Mouse (Mus musculus): ENCODE measurements at regions not wholly inside any gene's neighbourhood (a gene's known extent, or its start where the extent isn't known, plus 50 kb on each side); places are given as distances from the start of the nearest gene placed in this dataset.

DNA sequence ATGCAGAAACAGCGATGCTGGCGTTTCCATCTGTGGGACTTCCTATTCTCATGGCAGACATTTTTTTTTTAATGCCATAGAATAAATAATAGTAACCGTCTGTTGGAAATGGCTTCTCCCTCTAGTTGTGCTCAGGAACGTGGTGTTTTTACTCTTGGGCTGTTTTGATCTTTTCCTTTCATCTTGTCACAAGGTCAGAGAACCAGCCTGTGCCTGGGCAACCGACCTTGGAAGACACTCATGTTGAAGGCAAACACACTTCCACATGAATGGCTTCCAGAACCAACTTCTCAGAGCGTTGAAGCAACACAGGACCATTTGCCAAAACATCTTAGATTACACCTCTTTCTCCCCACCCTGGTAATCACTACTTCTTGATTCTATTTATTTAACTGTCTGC is 137.9 kb upstream of the Mast4 start:
- no peak for DNase-seq (ENCODE audit: low read depth, low spot score)

DNA sequence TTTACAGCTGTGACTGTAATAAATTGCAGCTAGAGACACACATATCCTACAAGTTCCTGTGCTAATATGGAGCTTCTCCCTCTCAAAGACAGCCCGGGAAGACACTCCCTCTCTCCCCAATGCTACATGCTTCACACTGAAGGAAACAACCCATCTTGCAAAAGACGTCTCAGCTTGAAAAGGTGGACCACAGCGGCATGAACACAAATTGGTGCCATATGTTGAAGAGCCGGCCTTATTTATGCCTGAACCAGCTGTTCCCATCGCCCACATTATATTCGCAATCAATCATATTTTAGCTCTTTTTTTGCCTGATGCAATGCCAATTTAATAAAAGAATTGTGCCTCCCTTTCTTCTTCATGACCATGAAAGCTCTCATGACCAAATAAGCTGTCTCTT is 135.8 kb upstream of the Mast4 start:
- DNase-seq (ENCODE audit: low read depth, low spot score) = no peak

DNA sequence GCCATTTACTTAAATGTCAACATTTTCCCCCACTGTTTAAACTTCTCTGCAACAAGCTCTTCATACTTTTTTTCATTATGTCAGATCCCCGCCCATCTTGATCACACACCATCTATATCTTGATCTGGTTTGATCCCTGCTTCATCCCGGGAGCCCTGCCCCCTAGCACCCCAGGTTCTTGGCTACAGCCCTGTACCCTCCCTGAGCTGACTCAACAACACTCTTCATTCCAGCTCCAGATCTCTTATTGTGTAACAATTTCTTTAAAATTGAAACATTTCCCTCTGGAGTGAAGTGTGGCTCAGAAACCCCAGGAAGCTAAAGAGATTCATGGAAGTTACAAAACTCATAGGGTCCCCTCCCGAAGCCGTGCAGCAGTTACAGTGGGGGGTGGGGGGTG is 126.2 kb upstream of the Mast4 start:
- DNase-seq (ENCODE audit: low read depth, low spot score) = no peak

DNA sequence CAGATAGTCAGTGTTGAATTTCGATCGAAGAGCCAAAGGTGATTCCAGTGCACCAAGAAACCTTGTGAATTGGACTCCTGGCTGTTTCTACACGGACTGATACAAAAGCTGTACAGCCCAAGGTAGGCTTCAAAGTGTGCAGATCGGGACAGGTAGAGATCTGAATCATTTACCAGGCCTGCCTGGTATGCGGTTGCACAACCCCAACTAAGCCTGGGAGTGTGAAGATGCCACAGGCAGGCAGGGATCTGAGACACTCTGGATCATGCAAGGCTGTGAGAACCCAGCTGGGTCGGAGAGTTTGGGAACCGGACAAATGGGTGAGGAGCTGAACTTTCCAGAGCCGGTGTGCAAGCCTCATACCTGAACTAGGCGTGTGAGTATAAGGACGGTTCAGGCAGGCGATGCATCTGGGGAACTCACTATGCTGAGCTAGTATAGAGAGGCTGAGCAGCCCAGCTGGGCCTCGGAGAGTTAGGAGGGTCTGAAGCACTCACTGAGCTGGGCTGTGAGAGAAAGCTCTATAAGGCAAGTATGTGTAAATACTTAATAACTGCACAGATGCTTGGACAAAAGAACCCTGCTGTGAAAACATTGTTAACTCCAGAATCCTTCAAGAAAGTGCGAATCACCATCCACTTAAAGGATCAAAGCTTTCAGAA is 125.3 kb upstream of the Mast4 start:
- DNase-seq (ENCODE audit: low read depth, low spot score) = peak; percentile 14

DNA sequence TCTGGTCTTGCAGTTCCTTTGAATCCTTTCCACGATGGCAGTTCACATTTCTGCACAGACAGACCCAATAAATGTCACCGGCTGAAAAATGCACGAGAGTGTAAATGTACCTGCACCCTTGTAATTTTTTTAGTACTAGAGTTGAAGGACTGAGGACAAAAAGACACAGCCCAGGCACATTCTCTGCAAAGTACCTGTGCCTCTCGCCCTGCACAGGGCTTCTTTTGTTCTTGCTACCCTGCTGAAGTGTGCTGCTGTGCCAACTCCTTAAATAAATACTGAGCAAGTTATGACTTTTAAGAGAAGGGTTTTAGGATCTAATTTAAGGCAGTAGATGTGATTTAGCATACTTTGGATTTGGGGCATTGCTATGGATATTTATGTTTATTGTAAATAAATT is 118.5 kb upstream of the Mast4 start:
- no peak for DNase-seq (ENCODE audit: low read depth, low spot score)

DNA sequence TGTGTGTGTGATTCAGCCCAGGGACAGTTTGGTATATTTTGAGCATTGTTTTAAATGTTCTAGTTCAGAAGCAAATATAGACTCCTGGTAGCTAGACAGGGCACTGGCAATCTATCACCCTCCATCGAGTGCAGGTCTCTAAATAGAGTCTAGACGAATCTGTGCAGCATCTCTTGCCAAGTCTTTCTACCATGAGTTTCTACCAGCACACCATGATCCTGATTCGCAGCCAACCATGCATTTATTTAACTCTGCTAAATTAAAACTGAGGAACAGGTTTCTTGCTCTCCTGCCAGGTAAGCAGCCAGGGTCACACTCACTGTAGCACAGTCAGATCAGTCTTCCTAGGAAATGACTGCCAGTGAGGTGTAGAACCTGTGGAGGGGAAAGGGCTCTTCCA is 96.3 kb upstream of the Mast4 start:
- DNase-seq (ENCODE audit: low read depth, low spot score) = no peak

DNA sequence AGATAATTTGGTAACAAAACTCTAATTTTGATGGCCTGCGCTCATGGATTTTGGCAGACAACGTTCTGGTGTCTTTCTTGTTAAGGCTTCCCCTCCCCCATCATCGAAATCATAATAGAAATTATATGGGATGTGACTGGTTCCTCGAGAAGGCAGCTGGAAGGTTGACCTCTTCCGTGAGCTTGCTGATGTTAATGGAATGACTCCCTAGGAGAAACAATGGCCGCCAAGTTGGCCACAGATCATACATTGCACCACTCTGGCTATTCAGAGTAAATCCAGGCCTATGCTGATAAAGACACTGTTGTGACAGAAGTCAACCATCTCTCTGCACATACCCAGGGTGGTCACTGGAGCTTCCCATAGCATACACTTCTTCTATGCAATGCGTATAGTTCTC is 89.7 kb upstream of the Mast4 start:
- DNase-seq (ENCODE audit: low read depth, low spot score) = no peak

DNA sequence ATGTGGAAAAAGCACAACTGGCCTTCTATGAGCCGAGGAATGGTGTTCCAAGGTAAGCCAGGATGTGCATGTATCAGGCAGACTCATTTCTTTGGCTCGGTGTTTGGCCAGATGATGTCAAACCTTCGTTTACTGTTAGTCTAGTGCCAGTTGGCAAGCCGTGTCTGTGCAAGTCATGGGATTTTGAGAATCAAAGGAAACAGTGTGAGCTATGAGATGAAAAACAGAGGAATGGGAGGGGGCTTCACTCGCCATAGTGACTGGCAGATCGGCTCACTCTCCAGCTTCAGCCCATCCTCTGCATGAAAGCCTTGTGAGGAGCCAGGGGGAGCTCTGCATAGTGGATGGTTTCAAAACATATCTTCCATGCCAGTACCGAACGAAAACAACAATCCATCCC is 89.1 kb upstream of the Mast4 start:
- no peak for DNase-seq (ENCODE audit: low read depth, low spot score)

DNA sequence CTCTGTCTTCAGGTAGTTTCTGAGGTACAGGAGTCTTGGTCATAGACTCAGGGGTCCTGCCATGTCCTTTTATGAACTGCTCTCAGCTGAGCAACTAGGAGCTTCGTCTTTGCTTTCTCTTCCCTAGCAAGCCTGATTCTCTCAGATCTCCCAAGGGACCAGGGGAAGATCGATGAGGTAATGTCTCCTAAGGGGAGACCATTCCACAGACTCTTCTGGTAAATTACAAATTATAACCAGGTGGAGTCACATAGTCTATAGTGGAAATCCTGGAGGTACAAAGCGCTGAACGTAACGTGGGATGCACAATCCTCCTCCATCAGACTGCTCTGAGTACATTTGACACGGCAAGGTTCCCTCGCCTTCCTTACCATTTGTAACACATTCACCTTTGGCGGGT is 88.7 kb upstream of the Mast4 start:
- DNase-seq (ENCODE audit: low read depth, low spot score) = no peak

DNA sequence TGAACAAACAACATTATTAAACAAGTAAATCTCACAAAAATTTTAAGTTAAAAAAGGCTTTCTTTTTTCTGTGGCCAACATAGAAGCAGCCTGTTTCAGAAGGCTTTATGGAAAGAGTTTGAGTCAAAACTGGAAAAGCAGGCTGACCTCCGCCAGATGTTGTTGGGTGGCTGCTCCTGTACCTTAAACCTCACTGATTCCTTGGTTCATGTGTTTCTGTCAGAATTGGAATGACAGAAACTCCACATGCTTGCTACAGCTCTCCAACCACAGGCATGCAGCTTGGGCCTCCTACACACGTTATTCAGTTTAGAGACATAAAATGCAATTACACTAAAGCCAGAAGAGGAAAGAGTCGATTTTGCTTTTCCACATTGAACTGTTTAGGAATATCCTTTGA is 84.8 kb upstream of the Mast4 start:
- DNase-seq (ENCODE audit: low read depth, low spot score) = no peak

DNA sequence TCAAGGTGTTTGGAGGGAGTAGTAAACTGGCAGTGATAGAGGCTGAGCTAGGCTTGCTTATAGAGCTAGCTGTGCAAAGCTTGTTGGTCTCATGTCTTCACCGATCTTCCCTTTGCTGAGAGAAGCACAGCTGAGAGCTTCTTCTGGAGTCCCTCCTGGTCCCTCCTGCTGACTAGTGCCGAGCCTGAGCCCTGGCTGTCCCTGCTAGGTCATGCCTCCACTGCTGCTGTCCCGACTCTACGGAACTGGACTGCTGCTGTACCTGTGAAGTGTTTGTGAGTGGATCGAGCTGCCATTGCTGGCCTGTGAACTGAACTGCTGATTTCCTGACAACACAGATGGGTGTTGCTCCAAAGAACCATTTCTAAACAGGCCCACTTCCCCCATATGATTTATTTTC is 83.0 kb upstream of the Mast4 start:
- no peak for DNase-seq (ENCODE audit: low read depth, low spot score)

DNA sequence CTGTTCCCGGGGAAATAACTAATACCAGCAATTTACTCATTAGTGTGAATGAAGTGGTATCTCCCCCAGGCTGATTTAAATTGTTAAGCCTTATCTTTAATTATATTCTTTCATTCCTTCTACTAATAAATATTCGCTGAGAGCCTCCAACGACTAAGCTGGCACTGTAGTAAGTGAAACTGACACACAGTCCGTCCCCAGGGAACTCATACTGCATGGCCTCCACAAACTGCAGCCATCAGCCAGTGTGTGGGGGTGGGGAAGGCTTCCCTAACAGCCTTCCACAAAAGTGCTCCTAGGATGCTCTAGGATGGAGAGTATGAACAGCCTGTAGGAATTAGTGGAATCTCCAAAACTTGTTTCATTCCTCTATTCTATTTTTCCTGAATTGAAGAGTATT is 81.0 kb upstream of the Mast4 start:
- no peak for DNase-seq (ENCODE audit: low read depth, low spot score)

DNA sequence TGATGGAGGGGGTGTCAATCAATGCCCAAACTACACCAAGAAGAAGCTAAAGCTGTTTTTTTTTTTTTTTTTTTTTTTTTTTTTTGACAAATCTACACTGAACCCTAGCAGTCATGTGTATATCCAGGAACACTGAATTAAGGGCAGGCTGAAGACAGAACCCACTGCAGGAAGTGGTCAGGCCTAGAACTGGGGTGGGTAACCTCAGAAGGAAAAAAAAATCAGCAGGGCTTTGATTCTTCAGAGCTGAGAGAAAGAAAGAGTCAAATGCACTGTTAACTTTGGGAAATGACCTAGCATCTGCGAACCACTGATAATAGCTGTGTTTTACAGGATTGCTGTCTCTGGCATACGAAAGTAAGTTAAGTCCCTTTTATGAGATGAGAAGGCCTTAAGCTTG is 78.3 kb upstream of the Mast4 start:
- no peak for DNase-seq (ENCODE audit: low read depth, low spot score)

DNA sequence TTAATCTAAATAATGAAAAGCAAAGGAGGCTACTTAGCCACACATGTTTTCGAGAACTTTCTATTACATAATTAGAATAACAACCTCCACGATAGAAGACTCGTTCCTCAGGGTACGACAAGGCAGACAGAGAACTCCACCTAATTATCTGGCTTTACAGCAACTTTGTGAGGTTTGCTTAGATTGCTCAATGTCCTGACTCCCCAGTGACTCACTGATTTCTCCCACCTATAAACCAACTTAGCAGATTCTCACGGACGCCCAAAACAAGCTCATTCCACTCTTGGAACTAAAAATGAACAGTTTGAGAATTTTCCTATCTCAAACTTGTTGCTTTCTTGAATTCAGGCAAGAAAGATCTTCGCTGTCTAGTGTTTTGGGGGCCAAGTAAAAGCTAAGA is 75.0 kb upstream of the Mast4 start:
- DNase-seq (ENCODE audit: low read depth, low spot score) = no peak

DNA sequence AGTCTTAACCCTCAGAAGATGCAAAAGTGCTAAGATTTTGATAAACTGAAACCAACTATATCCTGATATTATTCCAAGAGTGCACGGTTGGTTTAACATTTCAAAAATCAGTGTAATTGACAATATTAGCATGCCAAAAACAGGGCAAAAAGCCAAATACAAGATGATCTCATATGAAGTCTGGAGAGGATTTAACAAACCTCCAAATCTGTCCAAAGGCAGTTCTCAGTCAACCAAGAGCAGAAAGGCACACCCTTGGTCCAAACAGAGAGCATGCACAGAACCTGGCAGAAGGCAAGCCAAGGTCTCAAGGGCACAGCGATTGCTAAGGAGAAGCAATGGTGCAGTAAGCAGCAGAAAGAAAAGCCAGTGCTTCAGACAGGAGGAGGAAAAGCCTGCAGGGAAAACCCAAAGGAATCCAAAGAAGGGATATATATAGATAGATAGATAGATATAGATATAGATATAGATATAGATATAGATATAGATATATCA is 62.3 kb upstream of the Mast4 start:
- DNase-seq (ENCODE audit: low read depth, low spot score) = no peak

DNA sequence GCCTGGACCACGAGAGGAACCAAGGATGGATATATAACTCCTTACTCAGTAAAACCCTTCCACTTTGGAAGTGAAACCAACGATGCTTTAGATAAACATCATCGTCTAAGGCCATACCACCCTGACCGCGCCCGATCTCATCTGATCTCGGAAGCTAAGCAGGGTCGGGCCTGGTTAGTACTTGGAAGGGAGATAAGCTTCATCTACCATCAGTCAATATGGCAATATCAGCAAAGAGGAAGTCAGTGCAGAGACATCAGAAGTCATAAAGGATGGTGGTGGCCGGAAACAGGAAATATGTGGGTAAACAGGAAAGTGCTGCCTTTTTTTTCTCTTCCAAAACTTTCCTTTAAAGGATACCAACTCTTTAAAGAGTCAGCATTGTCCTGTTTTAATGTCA is 61.8 kb upstream of the Mast4 start:
- no peak for DNase-seq (ENCODE audit: low read depth, low spot score)

DNA sequence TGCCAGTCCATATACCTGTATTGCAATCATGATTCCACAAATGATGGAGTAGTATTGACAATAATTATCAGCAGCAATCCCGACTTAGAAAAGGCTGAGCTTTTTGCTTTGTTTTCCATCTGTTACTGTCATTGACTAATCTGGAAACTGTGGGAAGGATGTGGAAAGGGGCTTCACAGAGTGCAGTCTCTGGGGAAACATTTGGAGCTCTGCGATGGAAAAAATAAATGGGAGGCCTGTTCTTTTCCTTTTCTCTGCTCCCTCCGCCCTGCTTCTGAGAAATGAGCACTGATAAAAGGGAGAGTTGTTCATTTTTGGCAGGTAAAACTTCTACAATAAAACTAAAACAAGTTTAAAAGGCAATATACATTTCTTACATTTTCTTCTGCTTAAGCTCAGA is 58.3 kb upstream of the Mast4 start:
- no peak for DNase-seq (ENCODE audit: low read depth, low spot score)

DNA sequence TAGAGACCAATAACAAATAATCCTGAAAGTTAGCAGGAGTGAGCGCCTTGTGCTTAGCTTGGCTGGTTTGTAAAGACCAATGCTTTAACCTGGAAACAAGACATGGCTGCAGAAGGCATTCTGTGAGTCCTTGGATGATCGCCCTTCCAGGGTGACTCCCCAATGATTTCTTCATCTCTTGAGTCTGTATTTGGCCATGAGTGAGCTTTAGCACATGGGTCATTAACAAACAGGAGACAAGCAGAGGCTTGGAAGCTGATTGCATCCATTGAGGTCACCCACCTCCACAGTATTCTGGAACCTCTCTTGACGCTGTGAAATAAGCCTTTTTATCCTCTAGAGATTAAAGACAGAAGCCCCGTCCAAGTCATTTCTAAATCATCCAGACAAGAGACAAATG is 57.1 kb upstream of the Mast4 start:
- DNase-seq (ENCODE audit: low read depth, low spot score) = no peak

DNA sequence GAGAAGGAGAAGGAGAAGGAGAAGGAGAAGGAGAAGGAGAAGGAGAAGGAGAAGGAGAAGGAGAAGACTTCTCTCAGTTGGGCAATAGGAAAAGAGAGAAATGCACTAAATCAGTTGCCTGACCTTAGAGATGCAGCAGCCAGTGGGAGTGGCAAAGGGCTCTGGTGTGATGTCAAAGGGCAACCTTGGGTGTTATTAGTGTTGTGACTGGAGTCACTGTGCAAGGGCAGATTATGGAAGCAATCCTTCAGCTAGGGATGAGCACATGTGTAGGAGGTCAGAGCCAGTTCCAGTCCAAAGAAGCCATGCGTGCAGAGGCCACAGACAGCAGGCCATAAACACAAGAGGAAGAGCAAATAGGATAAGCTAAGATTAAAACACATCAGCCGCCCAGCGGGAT is 56.7 kb upstream of the Mast4 start:
- no peak for DNase-seq (ENCODE audit: low read depth, low spot score)

DNA sequence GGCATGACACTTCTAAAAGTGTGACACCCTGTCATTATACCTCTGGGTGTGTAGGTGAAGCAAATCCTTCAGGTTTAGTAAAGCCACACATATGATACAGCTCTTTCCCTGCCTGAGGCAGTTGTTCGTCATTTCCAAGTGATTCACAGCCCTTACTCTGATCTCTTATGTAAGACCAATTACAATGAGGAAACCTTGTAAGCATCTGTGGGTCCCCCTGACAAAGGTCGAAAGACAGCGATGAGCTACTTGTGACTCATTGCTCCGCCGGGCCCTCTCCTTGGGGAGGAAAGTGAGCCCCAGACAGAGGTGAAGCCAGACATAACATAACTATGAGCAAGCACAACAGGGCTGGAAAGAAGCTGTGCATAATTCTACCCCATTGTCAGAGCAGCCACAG is 52.7 kb upstream of the Mast4 start:
- DNase-seq (ENCODE audit: low read depth, low spot score) = no peak

Measured in WW6 (cell line).